Mouse (Mus musculus): Measurements from ENCODE around the gene Krt32.

DNA sequence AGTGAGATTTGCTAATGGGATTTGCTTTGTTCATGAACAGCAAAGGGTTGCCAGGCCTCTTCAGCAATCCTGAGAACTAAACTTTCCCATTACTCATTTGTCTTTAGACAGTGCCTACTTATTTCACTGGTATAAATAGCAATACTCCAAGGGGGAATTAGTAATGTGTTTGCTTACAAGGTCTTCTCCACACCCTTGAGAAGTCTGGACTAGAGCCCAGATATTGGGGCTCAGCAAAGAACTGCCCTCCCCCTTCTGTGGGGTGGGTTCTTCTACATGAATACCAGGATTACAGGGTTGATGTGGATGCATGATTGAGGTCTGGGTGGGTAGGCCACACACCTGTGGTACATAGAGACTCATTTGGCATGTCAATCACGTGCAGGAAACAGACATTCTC lies 14.2 kb downstream of the Krt32 start:
- TF ChIP-seq TAL1 (IDR thresholded peaks at IDR 0.05; ENCODE audit: low read length), result no peak
- no peak for TF ChIP-seq GATA1 (IDR thresholded peaks at IDR 0.05; ENCODE audit: low read length)
